Mouse (Mus musculus) heart, postnatal 36 days (tissue): ENCODE results near the gene Zscan12. TPM values are rescaled to one million over a fixed set of nuclear protein-coding genes. Genes with fewer than 3 reads are reported as not detected.
"Not testable (repeated sequence)": the region's sequence is repeated elsewhere in the genome, so short reads cannot be mapped to it uniquely, and the experiment has no call there.

ENCODE experiments used
- DNase-seq, 2 experiments: peaks; one replicate each; pipeline ENCODE4 v3.0.0; 2021 to 2022
- intact Hi-C: fragments of 180-260 bp; cut with DNase I; formaldehyde crosslinking; loops from one replicate; pipeline ENCODE4 v1.15.1; 2025
- total RNA-seq, 2 experiments: library from RNA; stranded (reverse); gene quantifications; 2 replicates each; pipeline ENCODE4 v1.2.3; 2021

Gene Zscan12
- 1 to 10 TPM; 5.3 to 5.8 TPM for total RNA-seq

DNA sequence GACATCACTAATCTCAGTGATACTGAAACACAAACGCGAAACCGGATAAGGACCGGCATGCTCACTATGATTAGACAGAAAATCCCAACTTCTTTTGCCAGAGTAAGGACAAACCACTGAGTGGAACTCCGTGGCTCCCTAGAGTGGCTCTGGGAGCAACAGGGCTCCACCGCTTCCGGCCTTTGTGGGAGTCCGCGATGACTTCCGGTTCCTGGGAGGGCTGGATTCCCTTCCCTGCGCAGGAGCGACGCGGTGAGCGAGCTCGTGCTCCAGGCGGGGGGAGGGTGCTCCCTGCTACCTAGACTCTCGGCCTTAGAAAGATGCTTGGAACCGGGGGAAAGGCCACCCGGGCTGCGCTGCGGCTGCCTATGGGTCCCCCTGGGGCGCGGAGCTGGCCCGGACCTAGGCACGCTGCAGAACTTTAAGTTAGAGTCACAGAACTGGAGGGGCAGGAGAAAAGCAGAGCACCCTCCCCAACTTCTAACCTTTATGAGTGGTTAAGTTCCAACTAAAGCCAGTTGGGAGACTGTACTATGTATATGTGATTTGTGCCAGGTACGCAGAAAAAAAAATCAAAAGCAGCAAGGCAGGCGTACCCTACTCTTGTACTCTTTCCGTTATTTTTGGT is at the start of gene Zscan12:
Zscan12 (plus strand) TSS at position 200 of the 628 bp plus-strand sequence.
- intact Hi-C loops: loop anchor here (1.0 to 5.0 kb wide), 5 partner anchors 40 to 350 kb away; partner anchors contain the start of genes Nkapl, Zkscan3, Zkscan8 and Zscan26
- peak; percentile 87 to 89 for DNase-seq

DNA sequence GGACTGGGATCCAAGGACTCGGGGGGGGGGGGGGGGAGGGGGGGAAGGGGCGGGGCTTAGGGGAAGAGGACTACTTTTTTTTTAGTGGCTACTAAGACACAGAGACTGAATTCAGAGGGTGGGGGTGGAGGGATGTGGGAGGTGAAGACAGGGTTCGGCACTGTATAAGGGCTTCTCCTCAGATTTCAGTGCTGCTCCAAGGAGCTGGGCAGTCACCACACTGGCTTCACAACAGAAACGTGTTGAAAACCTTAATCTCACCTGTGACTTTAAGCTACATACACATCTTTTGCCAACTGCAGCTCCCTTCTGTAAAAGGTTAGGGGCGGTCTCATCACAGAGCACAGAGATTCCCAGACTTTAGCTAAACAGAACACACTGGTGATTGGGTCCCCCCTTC is 49.8 kb upstream of the Zscan12 start:
- intact Hi-C loops: no loop called here

DNA sequence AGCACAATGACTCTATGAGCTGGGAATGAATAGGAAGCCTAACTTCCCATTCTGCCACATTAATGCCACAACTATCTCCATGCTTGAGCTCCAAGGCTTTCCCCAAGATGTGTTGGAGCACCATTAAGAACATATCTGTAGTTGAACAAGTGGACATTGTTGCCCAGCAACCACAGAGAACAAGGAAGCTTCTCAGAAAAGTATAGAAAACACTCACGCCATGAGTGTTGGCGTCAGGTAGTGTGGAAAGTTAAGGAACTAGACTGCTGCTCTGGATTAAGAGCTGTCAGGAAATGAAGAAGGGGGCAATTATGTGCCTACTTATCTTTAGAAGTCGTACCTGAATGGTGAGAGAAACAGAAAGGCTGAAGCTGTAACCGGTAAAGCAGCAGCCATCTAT is 48.7 kb upstream of the Zscan12 start:
- no peak for DNase-seq
- intact Hi-C loops: no loop called here

More for the DNA sequence above, 49.8 kb upstream of the Zscan12 start:
- DNase-seq: no peak

DNA sequence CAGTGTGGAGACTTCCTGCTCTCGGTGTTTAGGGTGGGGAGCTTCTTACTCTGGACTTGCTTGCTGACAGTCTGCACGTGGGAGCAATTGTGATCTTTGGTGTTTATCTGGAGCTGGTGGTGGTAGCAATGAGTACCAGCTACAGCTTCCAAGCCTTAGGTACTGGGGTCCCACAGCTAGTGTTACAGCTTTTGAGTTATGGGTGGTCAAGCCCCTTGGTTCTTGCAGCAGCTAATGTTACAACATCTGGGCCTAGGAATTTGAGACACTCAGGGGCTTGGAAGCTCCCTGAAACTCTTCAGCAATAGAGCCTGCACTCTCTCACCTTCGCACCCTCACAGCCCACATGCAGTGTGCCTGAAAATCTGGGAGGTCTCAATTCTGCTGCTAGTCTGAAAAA is 42.4 kb upstream of the Zscan12 start:
- intact Hi-C loops: loop anchor here (10.0 kb wide), 1 partner anchor 385 kb away; no protein-coding TSS in a partner anchor
- no peak for DNase-seq

DNA sequence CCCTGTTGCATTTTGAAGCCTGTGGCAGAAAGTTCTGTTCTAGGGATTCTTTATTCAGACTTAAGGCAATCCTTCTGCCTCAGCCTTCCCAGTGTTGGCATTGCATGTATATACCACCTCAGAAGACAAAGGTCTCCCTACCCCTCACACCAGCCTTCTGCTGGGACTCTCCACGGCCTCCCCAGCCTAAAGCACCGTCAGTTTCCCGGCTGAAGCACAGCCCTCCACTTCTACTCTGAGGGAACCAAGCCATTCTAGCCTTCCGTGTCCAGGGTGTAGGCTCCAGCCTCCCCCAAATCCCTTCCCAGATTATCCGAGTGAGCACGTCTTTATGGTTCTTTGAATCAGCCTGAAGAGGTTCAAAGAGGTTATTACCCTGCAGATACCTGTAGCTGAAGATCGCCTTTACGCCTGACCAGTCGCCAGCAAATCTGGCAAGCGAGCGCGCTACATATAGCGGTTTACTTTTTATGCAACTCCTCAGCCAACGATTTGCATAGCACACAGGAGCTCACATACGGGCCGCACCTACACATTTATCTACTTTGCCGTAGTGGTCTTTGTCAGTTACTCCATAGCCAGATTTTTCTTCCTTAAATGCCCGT is 40.6 kb upstream of the Zscan12 start:
- DNase-seq: no peak
- intact Hi-C loops: loop anchor here (10.0 kb wide), 1 partner anchor 387 kb away; no protein-coding TSS in a partner anchor

DNA sequence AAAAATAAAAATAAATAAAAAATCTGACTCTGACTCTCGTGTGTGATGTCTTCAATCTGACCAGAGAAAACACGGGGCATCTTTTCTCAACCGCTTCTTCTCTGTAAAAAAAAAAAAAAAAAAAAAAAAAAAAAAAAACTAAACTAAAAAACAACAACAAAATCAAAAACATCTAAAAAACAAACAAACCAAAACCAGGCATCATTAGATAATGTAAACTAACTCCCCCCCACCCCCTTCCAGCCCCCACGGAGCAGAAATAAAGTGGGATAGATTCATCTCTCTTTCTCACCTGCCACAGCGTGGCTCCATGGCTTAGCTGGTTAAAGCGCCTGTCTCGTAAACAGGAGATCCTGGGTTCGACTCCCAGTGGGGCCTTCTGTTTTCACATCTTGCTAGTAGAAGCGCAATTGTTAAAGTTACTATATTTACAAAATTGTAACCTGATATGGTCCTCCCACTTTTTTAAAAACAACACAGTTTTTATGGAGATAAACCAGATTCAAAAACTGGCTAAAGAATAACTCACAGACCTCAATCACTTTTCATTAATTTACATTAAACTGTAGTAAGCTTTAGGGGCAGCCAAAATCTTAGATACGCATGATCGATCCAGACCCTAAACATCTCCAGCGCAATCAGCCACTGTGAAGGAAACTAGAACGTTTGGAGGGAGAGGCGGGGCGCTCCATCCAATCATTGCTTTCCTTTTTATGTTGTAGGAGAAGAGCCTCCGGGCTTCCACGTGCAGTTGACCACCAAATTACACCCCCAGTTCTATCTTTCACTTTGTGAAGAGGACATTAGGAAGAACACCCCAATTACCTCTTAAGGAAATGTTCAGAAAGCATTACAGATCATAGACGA is 39.9 kb upstream of the Zscan12 start:
- intact Hi-C loops: loop anchor here (10.0 kb wide), 1 partner anchor 388 kb away; no protein-coding TSS in a partner anchor
- DNase-seq: peak in 1 of 2 experiments; percentile 4

DNA sequence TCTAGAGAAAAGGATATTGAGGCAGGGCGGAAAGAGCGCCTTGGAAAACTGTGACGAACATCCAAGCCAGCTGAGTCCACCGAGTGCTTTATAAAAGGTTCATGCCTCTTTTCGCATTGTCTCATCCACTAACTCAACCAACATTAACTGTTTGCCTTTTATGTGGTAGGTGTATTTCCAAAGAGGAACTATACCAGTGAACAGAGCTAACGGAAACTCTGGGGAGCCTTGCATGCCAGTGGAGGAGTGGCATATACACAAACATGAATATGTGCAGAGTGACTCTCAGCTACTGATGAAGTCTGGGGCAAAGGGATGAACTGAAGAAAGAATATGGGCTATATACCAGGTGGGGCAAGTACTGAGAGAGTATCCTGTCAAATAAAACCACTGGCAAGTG is 39.2 kb upstream of the Zscan12 start:
- intact Hi-C loops: loop anchor here (10.0 kb wide), 1 partner anchor 389 kb away; no protein-coding TSS in a partner anchor
- no peak for DNase-seq

DNA sequence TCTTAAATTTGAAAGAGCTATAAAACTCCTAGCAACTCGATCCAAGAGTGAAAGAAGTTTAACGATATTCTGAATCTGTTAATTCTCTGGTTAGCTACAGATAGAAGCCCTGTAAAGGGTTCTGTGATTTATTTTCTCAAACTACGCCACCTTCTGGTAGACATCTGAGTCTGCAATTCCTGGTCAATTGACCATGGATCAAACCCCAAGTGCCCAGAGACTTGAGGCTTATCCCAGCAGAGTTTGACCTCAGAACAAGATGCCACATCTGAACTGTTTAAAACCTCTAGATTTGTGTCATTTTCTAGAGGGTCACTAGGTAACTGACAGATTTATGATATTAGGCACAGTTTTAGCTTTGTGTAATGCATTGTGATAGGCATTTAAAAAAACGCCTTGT is 36.4 kb upstream of the Zscan12 start:
- DNase-seq: no peak
- intact Hi-C loops: loop anchor here (2.0 to 10.0 kb wide), 6 partner anchors 47 to 1029 kb away; no protein-coding TSS in a partner anchor

DNA sequence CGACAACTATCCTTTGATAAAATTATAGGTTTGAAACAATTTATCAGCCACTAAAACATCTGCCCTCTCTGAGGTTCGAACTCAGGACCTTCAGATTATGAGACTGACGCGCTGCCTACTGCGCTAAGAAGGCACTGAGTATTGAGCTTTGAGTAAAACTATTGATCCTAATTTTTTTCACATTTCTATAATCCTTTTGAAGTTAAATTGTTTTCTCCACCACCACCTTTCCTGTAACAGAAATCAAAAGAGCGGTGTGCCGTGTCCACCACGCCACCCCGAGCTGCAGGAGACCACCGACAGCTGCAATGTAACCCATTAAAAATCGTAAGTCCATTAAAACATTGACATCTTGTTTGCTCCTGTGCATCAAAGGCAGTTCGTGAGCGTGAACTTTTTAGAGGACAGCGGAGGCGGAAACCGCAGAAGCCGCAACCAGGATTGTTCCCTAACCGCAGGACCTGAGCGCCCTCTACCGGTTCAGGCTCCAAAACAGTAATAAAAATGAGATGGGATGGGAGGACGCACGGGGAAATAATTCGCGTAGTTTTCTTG is 35.9 kb upstream of the Zscan12 start:
- intact Hi-C loops: loop anchor here (1.0 to 10.0 kb wide), 7 partner anchors 48 to 1029 kb away; no protein-coding TSS in a partner anchor
- DNase-seq: peak; percentile 79 to 87

DNA sequence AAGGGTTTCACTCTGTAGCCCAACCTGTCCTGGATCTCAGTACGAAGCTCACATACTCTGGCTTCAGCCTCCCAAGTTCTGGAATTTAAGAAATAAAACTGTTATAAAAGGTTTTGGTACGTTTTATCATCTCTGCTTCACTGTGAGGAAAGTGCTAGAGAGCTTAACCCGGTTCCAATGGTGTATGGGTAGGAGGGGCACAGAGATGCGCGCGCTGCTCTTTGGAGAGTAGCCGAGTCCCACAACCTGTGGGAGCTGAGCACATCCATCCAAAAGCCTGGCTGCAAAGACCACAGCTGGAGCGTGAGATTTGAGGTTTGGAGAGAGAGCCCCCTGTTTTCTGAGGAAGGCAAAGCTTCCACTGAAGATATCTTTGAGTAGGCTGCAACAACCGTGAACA is 35.2 kb upstream of the Zscan12 start:
- DNase-seq: no peak
- intact Hi-C loops: loop anchor here (1.0 to 10.0 kb wide), 7 partner anchors 49 to 1030 kb away; no protein-coding TSS in a partner anchor

DNA sequence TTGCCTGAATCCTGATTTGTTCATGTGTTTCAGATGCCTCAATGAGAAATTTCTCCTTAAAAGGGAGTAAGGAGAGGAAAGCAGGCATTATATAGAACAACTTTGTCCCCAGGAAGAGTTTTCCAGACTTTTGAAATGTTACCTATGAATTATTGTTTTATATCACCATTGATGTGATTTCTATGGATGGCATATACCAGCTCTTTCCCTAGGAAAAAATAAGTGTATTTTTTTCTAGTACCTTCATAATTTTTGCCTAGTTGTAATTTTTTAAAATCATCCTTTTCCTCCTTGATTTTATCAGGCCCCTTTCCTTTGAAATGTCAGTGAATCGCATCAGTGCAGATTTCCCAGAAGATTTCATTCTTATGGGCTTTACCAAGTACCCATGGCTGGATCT is 16.0 kb upstream of the Zscan12 start, which contains the start of gene Olfr1367:
Olfr1367 (plus strand) TSS at position 301 of the 400 bp plus-strand sequence.
- intact Hi-C loops: no loop called here
- no peak for DNase-seq

DNA sequence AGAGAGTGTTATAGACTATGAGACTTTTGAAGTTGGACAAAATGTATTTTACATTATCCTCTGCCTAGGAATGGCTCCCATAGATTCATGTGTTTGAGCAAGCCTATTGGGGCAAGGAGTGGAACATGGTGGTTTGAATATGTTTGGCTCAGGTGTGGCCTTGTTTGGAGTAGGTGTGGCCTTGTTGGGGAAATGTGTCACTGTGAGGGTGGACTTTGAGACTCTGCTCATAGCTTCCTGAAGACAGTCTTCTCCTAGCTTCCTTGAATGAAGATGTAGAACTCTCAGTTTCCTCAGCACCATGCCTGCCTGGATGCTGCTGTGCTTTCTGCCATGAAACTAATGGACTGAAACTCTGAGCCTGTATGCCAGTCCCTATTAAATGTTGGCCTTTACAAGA is 12.0 kb upstream of the Zscan12 start:
- no peak for DNase-seq
- intact Hi-C loops: no loop called here

DNA sequence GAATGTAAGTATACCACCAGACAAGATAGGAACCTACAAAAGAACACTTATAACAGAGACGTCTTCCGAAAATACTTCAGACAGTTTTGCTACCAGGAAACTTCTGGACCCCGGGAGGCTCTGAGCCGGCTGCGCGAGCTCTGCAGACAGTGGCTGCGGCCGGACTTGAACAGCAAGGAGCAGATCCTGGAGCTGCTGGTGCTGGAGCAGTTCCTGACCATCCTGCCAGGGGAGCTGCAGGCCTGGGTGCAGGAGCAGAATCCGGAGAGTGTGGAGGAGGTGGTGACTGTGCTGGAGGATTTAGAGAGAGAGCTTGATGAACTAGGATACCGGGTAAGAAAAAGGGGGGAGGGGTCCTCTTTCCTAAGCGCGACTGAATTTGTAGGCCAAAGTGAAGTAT is 1.1 kb downstream of the Zscan12 start:
- intact Hi-C loops: loop anchor here (2.0 to 5.0 kb wide), 3 partner anchors 104 to 349 kb away; partner anchors contain the start of genes Nkapl and Zkscan8
- no peak for DNase-seq

DNA sequence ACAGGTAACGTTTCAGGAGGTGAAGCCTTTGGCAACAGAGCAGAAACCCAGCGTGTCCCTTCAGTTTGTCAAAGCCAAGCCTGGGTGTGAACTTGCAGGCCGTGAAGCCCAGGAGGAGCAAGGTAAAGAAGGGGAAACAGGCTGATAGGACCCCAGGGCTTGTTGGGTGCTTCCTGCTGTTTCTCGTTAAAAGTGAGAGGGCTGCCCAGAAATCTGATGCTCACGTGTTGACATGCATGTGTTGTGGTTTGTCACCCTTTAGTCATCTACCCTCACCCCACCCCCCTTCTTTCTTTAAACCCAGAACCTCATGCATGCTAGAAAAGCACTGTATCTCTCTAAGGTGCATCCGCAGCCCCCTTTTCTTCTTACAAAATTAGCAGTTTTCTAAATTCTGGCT is 4.0 kb downstream of the Zscan12 start:
- intact Hi-C loops: no loop called here
- no peak for DNase-seq

DNA sequence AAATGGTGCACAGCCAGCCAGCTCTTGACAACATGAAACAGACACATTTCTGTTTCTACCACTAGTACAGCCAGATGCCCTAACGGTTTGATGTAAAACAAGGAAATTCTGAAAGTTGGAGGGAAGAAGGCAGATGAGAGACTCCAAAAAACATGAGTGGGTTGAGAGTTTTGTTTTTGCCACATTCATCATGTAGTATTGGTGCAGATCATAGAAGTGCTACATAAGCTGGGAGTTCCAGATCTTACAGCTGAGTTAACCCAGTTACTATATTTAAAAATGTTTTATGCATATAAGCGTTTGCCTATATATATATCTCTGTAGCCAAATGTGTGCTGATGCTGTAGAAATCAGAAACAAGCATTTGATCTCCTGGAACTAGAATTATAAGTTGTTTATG is 10.1 kb downstream of the Zscan12 start:
- intact Hi-C loops: no loop called here
- DNase-seq: no peak

DNA sequence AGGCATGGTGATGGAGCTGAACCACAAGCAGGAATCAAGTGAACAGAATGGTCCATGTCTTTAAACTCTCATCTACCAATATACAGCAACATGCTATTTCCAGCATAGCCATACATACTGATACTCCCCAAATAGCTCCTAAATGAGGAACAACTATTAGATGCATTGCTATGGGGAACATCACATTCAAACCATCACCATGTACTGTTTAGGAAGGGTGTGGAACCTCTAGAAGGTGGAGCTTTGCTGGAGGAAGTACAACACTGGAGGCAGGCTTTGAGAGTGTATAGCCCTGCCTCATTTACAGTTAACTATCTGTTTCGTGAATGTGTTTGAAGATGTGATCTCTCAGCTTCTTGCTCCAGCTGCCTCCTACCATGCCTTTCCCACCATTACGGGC is 15.2 kb downstream of the Zscan12 start:
- no peak for DNase-seq
- intact Hi-C loops: no loop called here

DNA sequence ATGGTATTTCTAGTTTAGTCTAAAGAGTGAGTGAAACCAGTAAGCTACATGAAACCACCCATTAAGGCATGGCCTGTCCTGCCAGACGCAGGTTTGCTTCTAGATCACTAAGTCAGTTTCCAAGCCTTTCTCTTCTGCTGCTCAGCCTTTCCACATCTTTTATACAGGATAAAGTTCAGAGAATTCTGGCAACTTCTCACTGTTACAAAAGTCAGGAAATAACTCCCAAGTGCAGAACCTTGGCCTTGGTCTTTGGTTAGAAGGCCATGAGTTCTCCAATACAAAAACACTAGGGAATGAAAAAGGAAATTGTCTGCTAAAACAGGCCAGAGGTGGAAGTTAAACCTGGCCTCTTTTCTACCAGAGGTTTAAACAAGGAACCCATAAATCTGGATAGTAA is 32.6 kb downstream of the Zscan12 start:
- DNase-seq: no peak
- intact Hi-C loops: no loop called here

DNA sequence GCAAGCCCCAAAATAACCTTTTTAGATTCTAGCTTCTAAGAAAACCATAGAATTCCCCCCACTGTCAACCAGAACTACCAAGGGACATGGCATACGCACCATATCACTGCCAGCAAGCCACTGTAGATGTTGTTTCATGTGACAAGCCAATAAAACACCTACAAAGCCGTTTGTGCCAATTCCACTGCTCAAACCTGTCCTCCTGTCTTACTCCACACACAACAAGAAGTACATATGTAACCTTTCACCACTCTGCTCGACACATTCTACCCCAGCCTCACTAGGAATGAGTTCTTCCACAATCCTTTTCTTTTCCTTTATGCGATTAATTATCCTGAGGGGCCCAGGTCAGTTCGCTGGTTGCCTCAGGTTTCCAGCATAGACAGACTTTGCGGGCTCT is 33.0 kb downstream of the Zscan12 start:
- intact Hi-C loops: no loop called here
- DNase-seq: no peak

DNA sequence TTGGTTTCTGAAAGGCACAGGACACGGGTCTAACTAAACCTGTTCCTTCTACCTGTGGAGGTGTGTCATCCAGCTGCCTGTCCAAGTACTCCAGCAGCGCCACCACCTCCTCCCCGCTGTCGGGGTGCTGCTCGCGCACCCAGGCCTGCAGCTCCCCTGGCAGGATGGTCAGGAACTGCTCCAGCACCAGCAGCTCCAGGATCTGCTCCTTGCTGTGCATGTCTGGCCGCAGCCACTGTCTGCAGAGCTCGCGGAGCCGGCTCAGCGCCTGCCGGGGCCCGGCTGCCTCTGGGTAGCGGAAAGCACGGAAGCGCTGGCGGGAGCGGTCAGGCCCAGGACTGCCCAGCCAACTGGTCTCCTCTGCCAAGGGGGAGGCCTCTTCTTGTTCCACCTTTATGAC is 33.4 kb downstream of the Zscan12 start:
- intact Hi-C loops: not testable (repeated sequence)
- peak; percentile 19 to 26 for DNase-seq

DNA sequence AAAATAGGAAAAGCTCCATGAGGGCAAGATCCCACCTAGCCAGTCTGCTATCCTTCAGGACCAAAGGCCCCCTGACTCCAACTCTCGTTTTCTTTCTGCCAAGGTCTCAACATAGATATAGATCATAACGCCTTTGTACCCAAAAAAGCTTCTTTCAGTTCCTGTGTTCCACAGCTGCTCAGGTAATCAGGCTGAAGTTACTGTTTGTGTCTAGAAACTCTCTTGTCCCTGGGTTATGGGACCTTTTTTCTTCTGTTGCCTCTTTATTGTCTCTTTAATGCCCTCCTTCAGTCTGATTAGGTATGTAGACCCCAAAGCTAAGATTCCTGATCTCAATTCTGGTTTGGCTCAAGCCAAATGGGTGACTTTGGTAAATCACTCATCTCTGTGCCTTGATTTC is 34.9 kb downstream of the Zscan12 start:
- DNase-seq: no peak
- intact Hi-C loops: no loop called here
